Mouse (Mus musculus): Measurements from ENCODE around the gene Mtmr14. TPM values are rescaled to one million over a fixed set of nuclear protein-coding genes. Genes with fewer than 3 reads are reported as not detected.

Mtmr14 gene
- total and polyA plus RNA-seq, 2 experiments = 22.4 to 32.8 TPM

DNA sequence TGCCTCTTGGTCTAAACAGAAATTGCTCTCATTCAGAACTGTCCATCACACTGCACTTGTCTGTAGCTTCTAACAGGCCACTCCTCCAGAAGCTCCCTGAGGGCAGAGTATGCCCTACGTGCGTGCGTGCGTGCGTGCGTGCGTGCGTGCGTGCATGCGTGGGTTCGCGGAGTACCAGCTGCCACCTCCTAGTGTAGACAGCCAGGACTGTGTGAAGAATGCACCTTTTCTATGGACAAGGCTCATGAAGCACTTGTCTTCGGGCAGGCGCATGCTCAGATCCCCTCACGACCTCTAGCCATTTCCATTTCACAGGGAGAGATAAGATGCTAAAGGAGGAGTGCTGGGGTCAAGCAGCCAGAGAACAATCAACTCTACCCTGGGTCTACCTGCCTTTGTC, 51.7 kb downstream of the Mtmr14 start:
- no peaks in the 10 kb centered on the region for H3K27me3 ChIP-seq (ENCODE audit: control insufficient read depth, insufficient read depth, low read length)
- no peak overlapping the region for H3K9ac ChIP-seq (ENCODE audit: low read depth, low read length)
- 95% methylated on average over 15 of the region's 15 CpGs for WGBS
- H3K4me3 ChIP-seq (ENCODE audit: insufficient read depth, low read depth, low read length) = no peak overlapping the region
- no peak for TF ChIP-seq POLR2A (IDR thresholded peaks at IDR 0.05; ENCODE audit: extremely low read depth, insufficient read depth, low read length)
- TF ChIP-seq CTCF (IDR thresholded peaks at IDR 0.05; ENCODE audit: low read depth, low read length) = no peak
- H3K4me1 ChIP-seq (ENCODE audit: control insufficient read depth, insufficient read depth, low read length) = no peaks in the 10 kb centered on the region
- H3K27ac ChIP-seq (replicated peaks; ENCODE audit: insufficient read depth, low read depth, low read length) = no peak overlapping the region
- no peaks in the 10 kb centered on the region for H3K36me3 ChIP-seq (ENCODE audit: control insufficient read depth, insufficient read depth, low read length)
- no peak for DNase-seq (ENCODE audit: extremely low read depth, low read depth, low spot score)
- H3K79me2 ChIP-seq (ENCODE audit: control insufficient read depth, insufficient read depth, low read length) = no peaks in the 10 kb centered on the region

DNA sequence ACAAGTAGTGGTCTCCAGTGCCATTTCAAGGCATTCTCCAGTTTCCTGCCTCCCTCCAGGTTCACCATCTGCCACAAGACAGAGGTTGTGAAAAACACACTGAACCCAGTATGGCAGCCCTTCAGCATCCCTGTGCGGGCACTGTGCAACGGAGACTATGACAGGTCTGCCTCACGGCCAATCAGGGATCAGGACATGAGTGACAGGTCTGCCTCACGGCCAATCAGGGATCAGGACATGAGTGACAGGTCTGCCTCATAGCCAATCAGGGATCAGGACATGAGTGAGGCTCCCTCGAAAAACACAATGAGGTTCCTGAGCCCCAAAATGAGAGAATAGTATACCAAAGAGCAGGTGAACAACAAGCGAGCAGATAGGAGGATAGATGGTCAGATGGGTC, 52.7 kb downstream of the Mtmr14 start:
- no peak for TF ChIP-seq POLR2A (IDR thresholded peaks at IDR 0.05; ENCODE audit: extremely low read depth, insufficient read depth, low read length)
- no peak for TF ChIP-seq CTCF (IDR thresholded peaks at IDR 0.05; ENCODE audit: low read depth, low read length)
- H3K9ac ChIP-seq (ENCODE audit: low read depth, low read length) = no peak overlapping the region
- H3K36me3 ChIP-seq (ENCODE audit: control insufficient read depth, insufficient read depth, low read length) = no peaks in the 10 kb centered on the region
- no peak overlapping the region for H3K4me3 ChIP-seq (ENCODE audit: insufficient read depth, low read depth, low read length)
- H3K79me2 ChIP-seq (ENCODE audit: control insufficient read depth, insufficient read depth, low read length) = no peaks in the 10 kb centered on the region
- 68% methylated on average over 6 of the region's 6 CpGs for WGBS
- H3K27me3 ChIP-seq (ENCODE audit: control insufficient read depth, insufficient read depth, low read length) = no peaks in the 10 kb centered on the region
- no peak for DNase-seq (ENCODE audit: extremely low read depth, low read depth, low spot score)
- H3K4me1 ChIP-seq (ENCODE audit: control insufficient read depth, insufficient read depth, low read length) = no peaks in the 10 kb centered on the region
- no peak overlapping the region for H3K27ac ChIP-seq (replicated peaks; ENCODE audit: insufficient read depth, low read depth, low read length)

DNA sequence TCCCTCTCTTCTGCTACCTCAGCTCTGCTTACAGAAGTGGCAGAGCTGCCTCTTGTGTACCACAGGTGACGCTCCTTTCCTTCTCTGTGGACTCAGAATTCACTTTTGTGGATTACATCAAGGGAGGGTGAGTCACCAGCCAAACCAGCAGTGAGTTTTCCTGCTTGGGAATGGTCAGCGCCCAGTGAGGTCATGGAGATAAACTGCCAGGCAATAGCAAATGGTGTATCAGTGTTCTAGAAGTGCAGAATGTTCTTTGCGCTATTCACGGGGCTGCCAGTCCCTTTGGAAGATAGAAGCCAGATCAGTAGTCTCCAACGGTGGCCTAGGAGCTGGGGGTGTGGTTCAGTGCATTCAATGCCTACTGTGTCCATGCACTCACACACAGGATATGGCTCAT, 55.3 kb downstream of the Mtmr14 start:
- Histone ChIP-seq H3K4me3 (ENCODE audit: insufficient read depth, low read depth, low read length) (no peak overlapping the region), H3K79me2 (ENCODE audit: control insufficient read depth, insufficient read depth, low read length) (no peaks in the 10 kb centered on the region), H3K36me3 (ENCODE audit: control insufficient read depth, insufficient read depth, low read length) (no peaks in the 10 kb centered on the region), H3K27ac (replicated peaks; ENCODE audit: insufficient read depth, low read depth, low read length) (no peak overlapping the region), H3K9ac (ENCODE audit: low read depth, low read length) (no peak overlapping the region), H3K27me3 (ENCODE audit: control insufficient read depth, insufficient read depth, low read length) (no peaks in the 10 kb centered on the region), H3K4me1 (ENCODE audit: control insufficient read depth, insufficient read depth, low read length) (no peaks in the 10 kb centered on the region)
- 66% methylated on average over 5 of the region's 5 CpGs for WGBS
- TF ChIP-seq CTCF (IDR thresholded peaks at IDR 0.05; ENCODE audit: low read depth, low read length) (no peak), POLR2A (IDR thresholded peaks at IDR 0.05; ENCODE audit: extremely low read depth, insufficient read depth, low read length) (no peak)
- no peak for DNase-seq (ENCODE audit: extremely low read depth, low read depth, low spot score)

DNA sequence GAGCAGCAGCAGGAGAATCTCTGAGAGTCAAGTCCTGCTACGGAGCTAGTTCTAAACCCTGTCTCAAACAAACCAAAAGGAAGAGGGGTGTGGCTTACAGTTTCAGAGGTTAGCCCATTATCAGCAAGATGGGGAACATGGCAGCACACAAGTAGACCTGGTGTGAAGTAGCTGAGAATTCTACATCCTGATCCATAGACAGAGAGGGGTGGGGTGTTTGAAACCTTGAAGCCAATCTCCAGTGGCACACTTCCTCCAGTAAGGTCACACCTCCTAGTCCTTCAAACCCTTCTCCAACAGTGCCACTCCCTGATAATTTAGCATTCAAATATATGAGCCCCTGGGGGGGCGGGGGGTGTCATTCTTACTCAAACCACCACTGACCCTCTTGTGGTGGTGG, 58.4 kb downstream of the Mtmr14 start:
- DNase-seq (ENCODE audit: extremely low read depth, low read depth, low spot score) = no peak
- Histone ChIP-seq H3K4me3 (ENCODE audit: insufficient read depth, low read depth, low read length) (no peak overlapping the region), H3K27ac (replicated peaks; ENCODE audit: insufficient read depth, low read depth, low read length) (no peak overlapping the region), H3K9ac (ENCODE audit: low read depth, low read length) (no peak overlapping the region), H3K79me2 (ENCODE audit: control insufficient read depth, insufficient read depth, low read length) (no peaks in the 10 kb centered on the region), H3K4me1 (ENCODE audit: control insufficient read depth, insufficient read depth, low read length) (no peaks in the 10 kb centered on the region), H3K36me3 (ENCODE audit: control insufficient read depth, insufficient read depth, low read length) (no peaks in the 10 kb centered on the region), H3K27me3 (ENCODE audit: control insufficient read depth, insufficient read depth, low read length) (no peaks in the 10 kb centered on the region)
- TF ChIP-seq POLR2A (IDR thresholded peaks at IDR 0.05; ENCODE audit: extremely low read depth, insufficient read depth, low read length) (no peak), CTCF (IDR thresholded peaks at IDR 0.05; ENCODE audit: low read depth, low read length) (no peak)
- WGBS = 90% methylated on average over 2 of the region's 2 CpGs

DNA sequence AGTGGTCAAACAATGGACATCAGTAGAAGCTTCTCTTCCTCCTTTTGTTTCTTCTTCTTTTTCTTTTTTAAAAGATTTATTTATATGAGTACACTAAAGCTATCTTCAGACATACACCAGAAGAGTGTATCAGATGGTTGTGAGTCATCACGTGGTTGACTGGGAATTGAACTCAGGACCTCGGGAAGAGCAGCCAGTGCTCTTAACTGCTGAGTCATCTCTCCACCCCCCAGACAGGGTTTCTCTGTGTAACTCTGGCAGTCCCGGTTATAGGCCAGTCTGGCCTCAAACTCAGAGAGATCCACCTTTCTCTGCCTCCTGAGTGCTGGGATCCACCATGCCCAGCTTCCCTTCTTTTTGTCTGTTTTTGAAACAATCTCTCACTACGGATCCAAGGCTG, 59.0 kb downstream of the Mtmr14 start:
- no peak overlapping the region for H3K4me3 ChIP-seq (ENCODE audit: insufficient read depth, low read depth, low read length)
- no peaks in the 10 kb centered on the region for H3K27me3 ChIP-seq (ENCODE audit: control insufficient read depth, insufficient read depth, low read length)
- no peak for DNase-seq (ENCODE audit: extremely low read depth, low read depth, low spot score)
- TF ChIP-seq POLR2A (IDR thresholded peaks at IDR 0.05; ENCODE audit: extremely low read depth, insufficient read depth, low read length) (no peak), CTCF (IDR thresholded peaks at IDR 0.05; ENCODE audit: low read depth, low read length) (no peak)
- H3K4me1 ChIP-seq (ENCODE audit: control insufficient read depth, insufficient read depth, low read length) = no peaks in the 10 kb centered on the region
- H3K36me3 ChIP-seq (ENCODE audit: control insufficient read depth, insufficient read depth, low read length) = no peaks in the 10 kb centered on the region
- H3K9ac ChIP-seq (ENCODE audit: low read depth, low read length) = no peak overlapping the region
- WGBS = 62% methylated on average over 4 of the region's 4 CpGs
- H3K27ac ChIP-seq (replicated peaks; ENCODE audit: insufficient read depth, low read depth, low read length) = no peak overlapping the region
- H3K79me2 ChIP-seq (ENCODE audit: control insufficient read depth, insufficient read depth, low read length) = no peaks in the 10 kb centered on the region

DNA sequence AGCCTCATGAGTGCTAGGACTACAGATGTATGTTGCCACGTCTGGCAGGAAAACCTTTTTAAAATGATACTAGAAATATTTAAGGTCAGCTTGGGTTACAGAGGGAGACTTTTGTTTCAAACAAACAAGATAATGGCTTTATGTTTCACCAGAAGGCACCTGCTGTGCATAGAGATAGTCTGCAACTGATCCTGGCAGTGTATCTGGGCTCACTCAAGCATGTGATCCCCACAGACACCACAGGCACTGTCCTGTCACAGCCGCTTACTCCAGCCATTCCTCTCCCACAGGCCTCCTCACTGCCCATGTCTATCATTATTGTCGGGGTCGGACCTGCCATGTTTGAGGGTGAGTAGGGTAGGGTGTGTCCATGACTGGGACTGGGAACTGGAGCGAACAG, 63.7 kb downstream of the Mtmr14 start:
- no peaks in the 10 kb centered on the region for H3K4me1 ChIP-seq (ENCODE audit: control insufficient read depth, insufficient read depth, low read length)
- TF ChIP-seq CTCF (IDR thresholded peaks at IDR 0.05; ENCODE audit: low read depth, low read length) (no peak), POLR2A (IDR thresholded peaks at IDR 0.05; ENCODE audit: extremely low read depth, insufficient read depth, low read length) (no peak)
- WGBS = 85% methylated on average over 5 of the region's 5 CpGs

More for the DNA sequence above, 63.7 kb downstream of the Mtmr14 start:
- no peaks in the 10 kb centered on the region for H3K27me3 ChIP-seq (ENCODE audit: control insufficient read depth, insufficient read depth, low read length)
- no peak overlapping the region for H3K27ac ChIP-seq (replicated peaks; ENCODE audit: insufficient read depth, low read depth, low read length)
- H3K79me2 ChIP-seq (ENCODE audit: control insufficient read depth, insufficient read depth, low read length) = no peaks in the 10 kb centered on the region
- no peak for DNase-seq (ENCODE audit: extremely low read depth, low read depth, low spot score)
- H3K36me3 ChIP-seq (ENCODE audit: control insufficient read depth, insufficient read depth, low read length) = no peaks in the 10 kb centered on the region
- H3K9ac ChIP-seq (ENCODE audit: low read depth, low read length) = no peak overlapping the region
- no peak overlapping the region for H3K4me3 ChIP-seq (ENCODE audit: insufficient read depth, low read depth, low read length)

Data from liver, adult 2 months (tissue).